Comparison of ENCODE assay signal across 8 mouse cellular contexts in the genomic region with DNA sequence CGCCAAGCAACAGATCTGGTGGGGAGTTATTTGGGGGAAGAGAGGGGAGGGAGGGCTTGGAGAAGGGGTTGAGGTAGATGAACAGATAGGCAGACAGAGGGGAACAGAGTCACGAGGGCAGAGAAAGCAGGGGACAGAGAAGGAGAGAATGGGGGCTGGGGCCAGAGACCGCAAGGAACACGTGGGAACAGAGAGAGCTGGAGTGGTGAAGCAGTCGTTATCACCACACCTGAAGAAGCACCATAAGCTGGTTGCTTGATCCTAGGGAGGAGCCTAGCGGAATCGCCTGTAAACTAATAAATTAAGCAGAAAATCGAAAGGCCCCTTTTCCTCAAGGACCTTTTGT. TPM values are rescaled to one million over a fixed set of nuclear protein-coding genes. Genes with fewer than 3 reads are reported as not detected.
DNase-seq lines count a peak whose midpoint lies in the region; ATAC-seq lines count a peak whose summit lies in the region.

No protein-coding gene starts in this region.

- H3K27ac ChIP-seq in kidney, embryonic 15.5 days, result peak overlapping the region; percentile 100
- peak overlapping the region; percentile 97 for H3K27ac ChIP-seq in embryonic facial prominence, embryonic 10.5 days (replicated peaks)
- peak overlapping the region; percentile 89 for H3K27ac ChIP-seq in midbrain, embryonic 16.5 days (ENCODE audit: low read length)

- peak overlapping the region; percentile 56 for H3K4me3 ChIP-seq in kidney, embryonic 15.5 days (replicated peaks)
- H3K4me3 ChIP-seq in embryonic facial prominence, embryonic 10.5 days, result peak overlapping the region; percentile 57
- peak overlapping the region; percentile 40 for H3K4me3 ChIP-seq in midbrain, embryonic 16.5 days (ENCODE audit: low read depth, low read length)

- H3K27me3 ChIP-seq in kidney, embryonic 15.5 days, result no peaks in the 10 kb centered on the region
- no peaks in the 10 kb centered on the region for H3K27me3 ChIP-seq in embryonic facial prominence, embryonic 10.5 days (replicated peaks; ENCODE audit: low read depth, poor library complexity, severe bottlenecking)
- no peaks in the 10 kb centered on the region for H3K27me3 ChIP-seq in midbrain, embryonic 16.5 days (ENCODE audit: control insufficient read depth, insufficient read depth, low read depth, low read length)

- no peaks in the 10 kb centered on the region for H3K36me3 ChIP-seq in kidney, embryonic 15.5 days
- no peaks in the 10 kb centered on the region for H3K36me3 ChIP-seq in embryonic facial prominence, embryonic 10.5 days (replicated peaks)
- no peaks in the 10 kb centered on the region for H3K36me3 ChIP-seq in midbrain, embryonic 16.5 days (ENCODE audit: control insufficient read depth, insufficient read depth, low read length)

- 2% methylated on average over 8 of the region's 8 CpGs for WGBS in kidney, embryonic 15.5 days
- 7% methylated on average over 8 of the region's 8 CpGs for WGBS in embryonic facial prominence, embryonic 10.5 days
- WGBS in midbrain, embryonic 16.5 days, result 7% methylated on average over 8 of the region's 8 CpGs

- peak overlapping the region; percentile 86 for H3K4me2 ChIP-seq in kidney, embryonic 15.5 days
- peak overlapping the region; percentile 60 for H3K4me2 ChIP-seq in midbrain, embryonic 16.5 days (ENCODE audit: low read length)

- ATAC-seq in kidney, embryonic 15.5 days (replicated peaks; ENCODE audit: low FRiP score), result peak; percentile 16; the same call in 1 of the 2 replicates
- peak; percentile 35 for ATAC-seq in inflammation-experienced regulatory T-cells, adult 6 months
- ATAC-seq in midbrain, embryonic 16.5 days, result peak; percentile 63

- peak overlapping the region; percentile 52 for H3K9ac ChIP-seq in kidney, embryonic 15.5 days
- peak overlapping the region; percentile 62 for H3K9ac ChIP-seq in midbrain, embryonic 16.5 days (ENCODE audit: low read depth, low read length)

- H3K4me1 ChIP-seq in kidney, embryonic 15.5 days, result peaks cover 8% of the 10 kb centered on the region
- peaks cover 20% of the 10 kb centered on the region for H3K4me1 ChIP-seq in embryonic facial prominence, embryonic 10.5 days
- peaks cover 8% of the 10 kb centered on the region for H3K4me1 ChIP-seq in midbrain, embryonic 16.5 days (ENCODE audit: control insufficient read depth, insufficient read depth, low read length)

- no peak for DNase-seq in kidney, adult 9 months
- DNase-seq in embryonic facial prominence, embryonic 10.5 days (ENCODE audit: low spot score), result no peak
- no peak for DNase-seq in adrenal gland, postnatal 4 days (ENCODE audit: low spot score in 2 of 2)
- DNase-seq in right cerebral cortex, postnatal 36 days (ENCODE audit: low spot score in 2 of 2), result no peak
- DNase-seq in layer of hippocampus, postnatal 14 days (ENCODE audit: low spot score in 2 of 2), result no peak

- no peaks in the 10 kb centered on the region for H3K9me3 ChIP-seq in kidney, embryonic 15.5 days (replicated peaks)
- H3K9me3 ChIP-seq in embryonic facial prominence, embryonic 10.5 days, result no peaks in the 10 kb centered on the region
- no peaks in the 10 kb centered on the region for H3K9me3 ChIP-seq in midbrain, embryonic 16.5 days (replicated peaks; ENCODE audit: control insufficient read depth, low read length, poor library complexity, severe bottlenecking)

RNA-seq across cellular contexts. Expression of a gene that starts 0.4 kb away (rescaled TPM):
- 35.5 and 41.1 TPM in 2 replicates for polyA plus RNA-seq in kidney, embryonic 15.5 days (2015; fragmentation: Nextera tagmentation; extraction: Ambion mirVana)
- polyA plus RNA-seq in embryonic facial prominence, embryonic 10.5 days (2016; fragmentation: Nextera tagmentation; extraction: Ambion mirVana), result 28.2 and 29.4 TPM in 2 replicates
- polyA plus RNA-seq in inflammation-experienced regulatory T-cells, adult 6 months (2017; shearing (Covaris generic)), result 10 to 100 TPM; 74.3 to 80.3 (median 78.1) TPM
- 10.6 and 10.7 TPM in 2 replicates for polyA plus RNA-seq in midbrain, embryonic 16.5 days (2015; fragmentation: Nextera tagmentation; extraction: Ambion mirVana)
- 10 to 100 TPM; 29.1 to 33.0 TPM for total RNA-seq in adrenal gland, postnatal 4 days (2021)
- 1 to 10 TPM; 4.7 to 6.3 TPM for total RNA-seq in layer of hippocampus, postnatal 14 days (2021)

RNA-seq across cellular contexts. Expression of a gene that starts 27.6 kb away (rescaled TPM):
- not detected in 2 replicates for polyA plus RNA-seq in kidney, embryonic 15.5 days (2015; fragmentation: Nextera tagmentation; extraction: Ambion mirVana)
- polyA plus RNA-seq in embryonic facial prominence, embryonic 10.5 days (2016; fragmentation: Nextera tagmentation; extraction: Ambion mirVana), result not detected in 2 replicates
- polyA plus RNA-seq in inflammation-experienced regulatory T-cells, adult 6 months (2017; shearing (Covaris generic)), result under 1 TPM in 2 of 3 experiments, not detected in 1; 0.49 to 0.62 TPM
- not detected in 2 replicates for polyA plus RNA-seq in midbrain, embryonic 16.5 days (2015; fragmentation: Nextera tagmentation; extraction: Ambion mirVana)
- total RNA-seq in adrenal gland, postnatal 4 days (2021), result not detected
- not detected for total RNA-seq in layer of hippocampus, postnatal 14 days (2021)

RNA-seq across cellular contexts. Expression of a gene that starts 38.7 kb away (rescaled TPM):
- polyA plus RNA-seq in kidney, embryonic 15.5 days (2015; fragmentation: Nextera tagmentation; extraction: Ambion mirVana), result 3.9 and 4.1 TPM in 2 replicates
- 3.3 and 5.1 TPM in 2 replicates for polyA plus RNA-seq in embryonic facial prominence, embryonic 10.5 days (2016; fragmentation: Nextera tagmentation; extraction: Ambion mirVana)
- polyA plus RNA-seq in inflammation-experienced regulatory T-cells, adult 6 months (2017; shearing (Covaris generic)), result 1 to 10 TPM in 1 of 3 experiments, under 1 TPM in 1, not detected in 1; 0.40 to 1.6 TPM
- polyA plus RNA-seq in midbrain, embryonic 16.5 days (2015; fragmentation: Nextera tagmentation; extraction: Ambion mirVana), result 6.2 and 6.8 TPM in 2 replicates
- total RNA-seq in adrenal gland, postnatal 4 days (2021), result 10 to 100 TPM in 1 of 2 experiments, 1 to 10 TPM in 1; 9.9 to 10.4 TPM
- 10 to 100 TPM; 12.6 to 14.2 TPM for total RNA-seq in layer of hippocampus, postnatal 14 days (2021)

RNA-seq across cellular contexts. Expression of a gene that starts 44.6 kb away (rescaled TPM):
- 5.5 and 5.8 TPM in 2 replicates for polyA plus RNA-seq in kidney, embryonic 15.5 days (2015; fragmentation: Nextera tagmentation; extraction: Ambion mirVana)
- 1.5 and 2.1 TPM in 2 replicates for polyA plus RNA-seq in embryonic facial prominence, embryonic 10.5 days (2016; fragmentation: Nextera tagmentation; extraction: Ambion mirVana)
- 10 to 100 TPM; 15.6 to 19.0 (median 16.8) TPM for polyA plus RNA-seq in inflammation-experienced regulatory T-cells, adult 6 months (2017; shearing (Covaris generic))
- 2.2 and 3.2 TPM in 2 replicates for polyA plus RNA-seq in midbrain, embryonic 16.5 days (2015; fragmentation: Nextera tagmentation; extraction: Ambion mirVana)
- total RNA-seq in adrenal gland, postnatal 4 days (2021), result 10 to 100 TPM; 19.2 to 21.0 TPM
- total RNA-seq in layer of hippocampus, postnatal 14 days (2021), result 1 to 10 TPM; 2.0 to 4.1 TPM
